Mouse (Mus musculus): ENCODE results near the gene Smad1. TPM values are rescaled to one million over a fixed set of nuclear protein-coding genes. Genes with fewer than 3 reads are reported as not detected.

The Smad1 gene
- total RNA-seq, 2 experiments from 2014 or later, result 21.2 to 22.5 TPM

DNA sequence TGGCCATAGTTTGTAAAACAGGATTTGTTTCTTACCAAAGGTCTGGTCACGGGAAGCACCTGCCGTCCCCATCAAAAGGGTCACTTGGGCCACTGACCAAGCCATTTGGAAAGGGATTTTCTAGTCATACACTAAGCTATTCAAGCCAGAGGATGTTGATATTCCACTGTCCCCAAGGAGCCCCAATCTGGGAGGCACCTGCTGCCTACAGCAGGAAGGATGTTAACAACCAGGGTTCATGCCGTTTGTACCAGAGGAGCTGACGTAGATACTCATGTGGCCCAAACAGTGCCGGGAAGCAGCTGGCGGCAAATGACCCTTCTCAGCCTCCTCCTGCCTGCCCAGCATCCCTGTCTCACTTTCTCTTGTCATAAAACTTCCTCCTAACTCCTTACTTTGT, 73.8 kb downstream of the Smad1 start:
- no peak for DNase-seq
- intact Hi-C loops (cut with DNase I; ENCODE audit: low total_unique reads), result no loop called here

DNA sequence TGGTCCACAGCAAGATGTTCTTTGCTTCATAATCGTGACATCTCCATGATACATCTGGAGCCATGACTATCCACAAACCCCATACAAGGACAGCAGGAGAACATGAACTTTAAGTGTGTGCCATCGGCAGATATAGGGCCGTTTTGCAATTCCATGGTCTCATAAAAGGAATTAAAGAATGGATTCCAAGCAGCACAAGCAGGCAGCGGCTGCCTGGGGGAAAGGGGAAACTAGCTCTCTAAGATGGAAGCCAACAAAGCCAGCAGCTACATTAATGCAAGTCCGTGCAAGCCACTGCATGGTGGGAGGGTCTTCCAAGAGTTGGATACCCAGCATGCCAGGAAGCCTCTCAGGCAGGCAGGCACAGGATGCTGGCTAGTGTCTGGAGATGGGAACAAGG, 74.4 kb downstream of the Smad1 start:
- intact Hi-C loops (cut with DNase I; ENCODE audit: low total_unique reads), result no loop called here
- no peak for DNase-seq

DNA sequence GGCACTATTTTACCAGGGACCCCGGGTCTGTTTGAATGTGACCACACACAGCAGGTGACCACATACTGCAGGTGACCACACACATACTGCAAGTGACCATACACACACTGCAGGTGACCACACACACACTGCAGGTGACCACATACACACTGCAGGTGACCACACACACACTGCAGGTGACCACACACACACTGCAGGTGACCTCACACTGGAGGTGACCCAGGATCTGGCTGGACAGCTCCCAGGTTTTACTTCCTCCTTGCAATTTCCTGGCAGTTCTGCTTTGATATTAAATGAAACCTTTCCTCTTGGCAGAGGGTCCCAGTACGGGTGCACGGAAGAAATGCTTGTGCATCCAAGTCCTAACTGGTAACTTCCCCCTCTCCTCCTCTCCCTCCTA, 75.3 kb downstream of the Smad1 start:
- no peak for DNase-seq
- intact Hi-C loops (cut with DNase I; ENCODE audit: low total_unique reads), result no loop called here

DNA sequence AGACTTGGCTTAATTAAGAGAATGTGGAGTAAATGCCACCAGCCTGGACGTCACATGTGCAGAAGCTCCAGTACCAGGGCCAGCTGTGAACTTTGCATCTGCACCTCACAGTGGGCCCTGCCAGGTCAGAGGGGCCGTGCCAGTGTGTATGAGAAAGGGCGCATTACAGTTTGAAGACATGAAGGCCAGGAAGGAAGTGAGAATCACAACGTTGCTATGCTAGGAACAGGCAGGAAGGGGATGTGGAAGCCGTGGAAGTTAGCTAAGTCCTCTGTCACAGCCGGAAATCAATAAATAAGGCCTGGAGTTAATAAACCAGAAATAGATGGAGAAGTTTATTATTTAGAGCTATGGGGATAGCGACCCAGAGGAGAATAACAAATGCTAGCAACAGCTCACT, 76.2 kb downstream of the Smad1 start:
- intact Hi-C loops (cut with DNase I; ENCODE audit: low total_unique reads), result no loop called here

DNA sequence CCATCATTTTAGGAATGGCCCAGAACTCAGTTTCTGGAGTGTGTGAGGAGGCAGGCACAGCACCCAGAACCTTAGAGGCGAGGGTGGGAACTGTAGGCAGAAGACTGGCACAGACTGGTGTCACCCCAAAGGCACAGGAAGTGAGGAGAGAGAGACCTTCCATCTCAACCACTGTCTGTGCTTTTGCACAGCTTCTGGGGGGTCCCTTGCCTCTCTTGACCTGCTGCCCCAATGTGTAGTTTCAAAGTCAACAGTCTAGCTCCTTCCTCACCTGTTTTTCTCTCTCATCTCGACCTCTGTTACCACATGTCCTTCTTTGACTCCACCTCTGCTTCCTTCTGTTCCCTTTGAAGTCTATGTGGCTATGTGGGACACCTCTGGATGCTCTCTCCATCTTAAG, 88.5 kb downstream of the Smad1 start:
- intact Hi-C loops (cut with DNase I; ENCODE audit: low total_unique reads), result no loop called here
- DNase-seq, result no peak

More for the DNA sequence above, 76.2 kb downstream of the Smad1 start:
- DNase-seq, result no peak

DNA sequence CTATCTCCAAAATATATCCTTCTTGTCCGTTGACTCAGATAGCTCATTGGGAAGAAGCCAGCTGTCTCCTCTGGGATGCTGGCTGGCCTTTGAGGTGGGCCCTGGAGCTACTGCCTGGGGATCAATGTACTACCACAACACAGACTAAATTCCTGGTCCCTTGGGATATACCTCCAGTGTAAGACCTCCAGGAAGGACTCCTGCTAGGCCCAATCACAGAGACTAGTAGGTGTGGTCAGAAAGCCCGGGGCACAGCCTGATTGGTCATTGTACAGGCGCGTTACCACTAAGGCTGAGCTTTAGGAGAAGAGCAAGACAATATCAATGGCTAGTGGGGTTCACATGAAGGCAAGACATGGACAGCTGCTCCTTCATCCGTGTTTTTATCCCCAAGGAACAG, 93.4 kb downstream of the Smad1 start:
- intact Hi-C loops (cut with DNase I; ENCODE audit: low total_unique reads), result no loop called here
- DNase-seq, result no peak

DNA sequence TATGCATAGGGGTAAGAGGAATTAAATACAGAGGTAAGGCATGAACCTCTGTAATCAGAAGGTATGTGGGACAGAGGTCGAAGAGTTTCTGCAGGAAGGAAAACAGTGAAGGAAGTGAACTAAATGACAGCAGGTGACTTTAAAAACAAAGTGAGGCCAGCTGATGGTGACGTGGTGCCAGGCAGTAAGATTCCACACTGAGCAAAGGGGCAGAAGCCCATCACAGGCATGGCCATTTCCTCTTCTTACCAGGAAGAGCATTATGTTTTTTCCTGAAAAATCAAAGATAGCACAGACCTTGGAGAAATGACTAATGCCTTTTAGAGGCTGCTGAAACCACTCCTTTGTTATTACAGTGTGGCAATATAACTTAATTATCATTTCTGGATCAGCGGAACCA, 97.8 kb downstream of the Smad1 start:
- no peak for DNase-seq
- intact Hi-C loops (cut with DNase I; ENCODE audit: low total_unique reads), result loop anchor here (5.0 kb wide), 1 partner anchor 191 kb away; no protein-coding TSS in a partner anchor

DNA sequence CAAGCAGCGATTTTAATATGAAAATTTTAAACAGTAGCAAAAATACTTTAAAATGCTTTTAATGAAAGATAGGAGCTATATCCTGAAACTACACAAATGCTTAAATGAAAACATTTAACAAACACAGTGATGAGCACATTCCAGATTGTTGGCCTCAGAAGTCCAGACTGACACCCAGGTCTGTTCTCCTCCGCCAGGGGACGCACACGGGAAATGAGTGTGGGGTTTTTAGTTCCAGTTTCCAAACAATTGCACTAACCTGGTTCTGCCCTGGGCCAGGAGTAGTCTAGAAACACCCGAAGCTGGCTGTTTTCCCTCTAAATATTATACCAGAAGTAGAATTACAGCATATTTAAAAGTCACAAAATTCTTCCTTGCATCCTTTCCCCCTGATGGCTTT, 99.6 kb downstream of the Smad1 start:
- DNase-seq, result peak; percentile 26
- intact Hi-C loops (cut with DNase I; ENCODE audit: low total_unique reads), result loop anchor here (2.0 to 5.0 kb wide), 2 partner anchors 193 to 283 kb away; no protein-coding TSS in a partner anchor

DNA sequence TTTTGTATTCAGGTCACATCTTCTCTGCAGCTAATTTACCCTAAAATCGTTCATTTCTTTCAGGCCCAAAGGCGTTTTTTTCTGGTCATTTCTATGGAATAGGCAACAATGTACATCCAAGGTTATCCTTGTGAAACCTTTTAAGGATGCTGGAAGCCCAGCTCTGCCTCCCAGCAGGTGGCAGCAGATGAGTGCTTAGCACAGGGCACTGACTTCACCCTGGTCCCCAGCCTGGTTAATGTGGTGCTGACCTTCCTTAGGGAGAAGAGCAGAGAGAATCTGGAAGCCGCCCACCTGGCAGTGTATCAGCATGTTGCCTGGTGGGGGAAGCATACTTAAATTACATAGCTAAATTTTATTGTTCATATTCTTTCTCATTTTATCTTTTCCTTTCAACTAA, 101.6 kb downstream of the Smad1 start:
- DNase-seq, result peak; percentile 75

DNA sequence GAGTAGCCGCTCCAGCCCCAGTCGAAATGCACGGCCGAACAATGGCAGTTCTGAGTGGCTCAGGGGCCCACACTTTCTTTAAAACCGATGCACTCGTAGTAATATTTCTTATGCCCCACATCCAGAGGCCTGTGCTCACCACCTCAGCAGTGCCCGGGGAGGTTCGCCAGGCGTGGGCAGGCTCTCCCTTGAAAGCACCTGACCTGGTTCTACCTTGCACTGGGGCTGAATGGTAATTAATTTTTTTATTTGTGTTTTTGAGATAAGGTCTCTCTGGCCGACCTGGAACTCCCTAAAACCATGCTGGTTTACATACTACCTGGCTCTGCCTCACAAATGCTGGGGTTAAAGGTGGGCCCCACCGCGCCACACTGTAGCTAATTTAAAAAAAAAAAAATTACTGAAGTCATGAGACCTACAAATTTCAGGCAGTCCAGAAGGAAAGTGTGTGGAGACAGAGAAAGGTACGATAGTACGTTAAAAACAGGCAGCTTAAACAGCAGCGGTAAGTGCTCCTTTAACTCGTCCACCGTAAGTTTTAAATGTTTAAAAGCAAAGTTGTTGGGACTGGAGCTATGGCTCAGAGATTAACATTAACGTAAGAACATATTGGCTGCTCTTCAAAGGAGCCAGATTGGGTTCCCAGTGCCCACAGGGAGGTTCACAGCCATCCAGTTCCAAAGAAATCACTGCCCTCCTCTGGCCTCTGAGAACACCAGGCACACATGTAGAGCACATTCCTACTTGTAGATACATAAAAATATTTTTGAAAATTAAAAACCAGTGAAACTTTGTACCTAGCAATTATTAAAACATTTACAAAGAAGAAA, 103.8 kb downstream of the Smad1 start:
- no peak for DNase-seq
- intact Hi-C loops (cut with DNase I; ENCODE audit: low total_unique reads), result no loop called here

More for the DNA sequence above, 101.6 kb downstream of the Smad1 start:
- intact Hi-C loops (cut with DNase I; ENCODE audit: low total_unique reads), result loop anchor here (2.0 kb wide), 1 partner anchor 285 kb away; no protein-coding TSS in a partner anchor

DNA sequence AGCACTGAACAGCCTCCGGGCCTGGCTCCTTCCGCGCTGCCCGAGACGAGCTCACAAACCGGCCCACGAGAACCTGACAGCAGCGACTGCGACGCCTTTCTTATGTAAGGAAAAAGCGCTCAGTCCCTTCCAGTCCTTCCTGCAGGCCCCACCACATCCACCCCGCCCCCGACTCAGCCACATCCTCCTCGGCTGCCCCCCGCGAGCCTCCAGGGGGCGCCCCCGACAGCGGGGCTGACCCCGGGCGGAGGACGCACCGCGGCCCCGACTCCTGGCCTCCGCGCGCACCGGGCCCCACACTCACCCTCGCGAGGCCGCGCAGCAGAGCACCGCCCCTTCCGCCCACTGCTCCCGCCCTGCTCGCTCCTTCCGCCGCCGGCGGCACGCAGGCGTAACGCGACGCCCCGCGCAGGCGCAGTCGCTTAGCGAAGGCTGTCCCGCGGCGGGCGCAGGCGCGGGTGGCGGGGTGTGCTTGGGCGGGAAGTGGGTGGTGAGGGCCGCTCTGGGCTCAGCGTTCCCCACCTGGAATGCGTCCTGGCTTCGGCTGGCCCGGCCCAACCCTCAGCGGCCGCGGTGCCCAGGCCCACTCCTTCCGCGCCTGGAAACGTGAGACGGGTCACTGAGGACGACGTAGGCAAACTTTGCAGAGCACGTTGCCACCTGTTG, 104.6 kb downstream of the Smad1 start, which contains the start of gene Mmaa:
TSS of gene Mmaa (minus strand) at position 328 of the 666 bp plus-strand sequence.
- DNase-seq, result peak; percentile 99
- intact Hi-C loops (cut with DNase I; ENCODE audit: low total_unique reads), result no loop called here

DNA sequence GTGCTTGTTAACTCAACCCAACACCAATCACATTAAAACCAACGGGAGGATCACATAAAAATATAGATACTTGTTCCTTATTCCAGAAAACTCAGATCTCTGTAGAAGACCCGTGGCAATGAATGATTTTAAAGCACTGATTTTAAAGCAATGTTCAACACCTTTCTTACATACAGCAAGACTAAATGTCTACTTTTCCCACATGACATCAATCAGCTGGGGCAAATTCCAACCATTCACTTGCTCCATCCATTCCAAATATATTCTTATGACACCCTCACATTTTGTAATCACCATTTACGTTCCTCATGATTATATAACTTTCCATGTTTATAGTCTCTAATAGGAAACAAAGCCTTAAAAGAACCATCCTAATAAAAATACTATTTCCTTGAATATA, 105.5 kb downstream of the Smad1 start:
- intact Hi-C loops (cut with DNase I; ENCODE audit: low total_unique reads), result no loop called here
- DNase-seq, result no peak

DNA sequence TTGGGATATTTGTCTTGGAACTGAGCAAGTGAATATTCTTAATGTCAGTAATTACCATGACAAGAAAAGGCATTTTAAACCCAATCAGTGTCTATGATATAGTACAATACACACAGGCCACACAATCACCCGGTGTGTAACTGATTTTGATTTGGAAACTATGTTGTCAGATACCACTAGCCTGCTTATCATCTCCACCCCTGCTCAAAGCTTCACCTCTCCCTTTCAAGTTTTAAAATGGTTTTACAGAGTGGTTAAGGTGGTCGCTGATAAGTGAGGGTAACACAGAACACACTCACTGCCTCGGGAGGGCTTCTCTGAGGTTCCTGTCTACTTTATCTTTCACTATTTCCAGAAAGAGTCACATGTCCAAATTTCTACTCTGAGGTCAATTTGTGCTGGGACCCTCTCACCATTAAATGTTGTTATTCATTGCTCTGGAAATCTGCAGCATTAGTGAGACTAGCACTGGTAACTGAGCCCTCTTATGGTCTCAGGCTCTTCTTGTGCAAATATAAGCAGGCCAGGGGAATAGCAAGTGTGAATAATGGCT, 106.5 kb downstream of the Smad1 start:
- intact Hi-C loops (cut with DNase I; ENCODE audit: low total_unique reads), result no loop called here
- no peak for DNase-seq

DNA sequence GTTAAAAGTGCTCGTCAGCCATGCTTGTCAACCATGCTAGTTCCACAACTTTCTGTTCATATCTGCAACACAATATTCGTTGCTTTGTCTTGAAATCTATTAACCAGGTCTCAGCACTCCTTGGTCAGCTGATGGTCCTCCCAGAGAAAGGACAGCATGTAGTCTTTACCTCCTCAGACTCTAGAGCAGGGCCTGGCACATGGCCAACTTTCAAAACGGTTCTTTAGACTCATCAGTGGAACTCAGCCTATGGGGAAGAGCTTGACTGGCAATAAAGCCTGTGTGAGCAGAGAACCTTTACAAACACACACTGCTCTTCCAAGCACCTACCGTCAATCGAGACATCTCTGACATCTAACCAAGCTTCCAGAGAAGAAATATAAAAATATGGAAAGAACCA, 109.7 kb downstream of the Smad1 start:
- no peak for DNase-seq
- intact Hi-C loops (cut with DNase I; ENCODE audit: low total_unique reads), result no loop called here

DNA sequence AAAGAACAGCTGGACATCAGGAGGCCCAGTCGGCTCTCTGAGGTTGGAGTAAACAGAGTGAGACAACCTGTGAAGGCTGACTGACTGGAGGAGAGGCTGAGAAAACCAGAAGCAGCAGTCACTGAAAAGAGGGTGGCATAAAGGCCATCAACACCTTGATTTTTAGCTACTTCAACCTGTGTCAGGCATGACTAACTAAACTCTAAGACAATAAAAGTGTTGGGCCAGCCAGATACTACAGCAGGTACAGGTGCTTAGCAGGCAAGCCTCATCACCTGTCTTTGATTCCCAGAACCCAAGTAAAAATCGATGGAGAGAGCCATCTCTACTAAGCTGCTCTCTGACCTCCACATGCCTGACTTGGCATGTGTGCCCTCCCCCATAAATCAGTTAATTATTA, 110.6 kb downstream of the Smad1 start:
- DNase-seq, result no peak

More for the DNA sequence above, 110.6 kb downstream of the Smad1 start:
- intact Hi-C loops (cut with DNase I; ENCODE audit: low total_unique reads), result no loop called here

Other genes with a start within 250 kb of the Smad1 start
- not detected for gene 1700011L22Rik, start 150.9 kb downstream of the Smad1 start, total RNA-seq (2021)
- gene Mmaa, start 104.6 kb downstream of the Smad1 start, total RNA-seq (2021), result 10 to 100 TPM; 15.3 to 15.8 TPM
- gene Otud4, start 240.1 kb upstream of the Smad1 start, total RNA-seq (2021), result 10 to 100 TPM; 46.7 to 49.3 TPM

Measured in gastrocnemius, postnatal 14 days (tissue).